Mouse (Mus musculus): Measurements from ENCODE around the gene Cnksr3. TPM values are rescaled to one million over a fixed set of nuclear protein-coding genes. Genes with fewer than 3 reads are reported as not detected.

Gene Cnksr3
- polyA plus RNA-seq, 1 experiment = 5.3 TPM

- Histone ChIP-seq H3K4me1 (ENCODE audit: control insufficient read depth, insufficient read depth, low read length) (no peaks in the 10 kb centered on the region), H3K27ac (ENCODE audit: control insufficient read depth, insufficient read depth, low read depth, low read length) (no peak overlapping the region), H3K4me3 (ENCODE audit: control insufficient read depth, low read depth, low read length) (no peak overlapping the region), H3K27me3 (ENCODE audit: control insufficient read depth, insufficient read depth, low read length) (no peaks in the 10 kb centered on the region), H3K36me3 (ENCODE audit: control insufficient read depth, insufficient read depth, low read length) (no peaks in the 10 kb centered on the region)
- TF ChIP-seq POLR2A (IDR thresholded peaks at IDR 0.05; ENCODE audit: control insufficient read depth, low read depth, low read length) = no peak
- TF ChIP-seq CTCF (IDR thresholded peaks at IDR 0.05; ENCODE audit: control insufficient read depth, insufficient read depth, insufficient replicate concordance, low read depth, low read length) = no peak
These were observed 94.3 kb downstream of the Cnksr3 start for GRCm38 (mm10) chr10:7117785-7118184.

GRCm38 (mm10) chr10:7114796-7115195 lies 97.2 kb downstream of the Cnksr3 start:
- no peaks in the 10 kb centered on the region for H3K36me3 ChIP-seq (ENCODE audit: control insufficient read depth, insufficient read depth, low read length)
- no peaks in the 10 kb centered on the region for H3K27me3 ChIP-seq (ENCODE audit: control insufficient read depth, insufficient read depth, low read length)
- TF ChIP-seq POLR2A (IDR thresholded peaks at IDR 0.05; ENCODE audit: control insufficient read depth, low read depth, low read length) (no peak), CTCF (IDR thresholded peaks at IDR 0.05; ENCODE audit: control insufficient read depth, insufficient read depth, insufficient replicate concordance, low read depth, low read length) (no peak)
- no peak overlapping the region for H3K4me3 ChIP-seq (ENCODE audit: control insufficient read depth, low read depth, low read length)
- H3K4me1 ChIP-seq (ENCODE audit: control insufficient read depth, insufficient read depth, low read length) = no peaks in the 10 kb centered on the region
- no peak overlapping the region for H3K27ac ChIP-seq (ENCODE audit: control insufficient read depth, insufficient read depth, low read depth, low read length)

DNA sequence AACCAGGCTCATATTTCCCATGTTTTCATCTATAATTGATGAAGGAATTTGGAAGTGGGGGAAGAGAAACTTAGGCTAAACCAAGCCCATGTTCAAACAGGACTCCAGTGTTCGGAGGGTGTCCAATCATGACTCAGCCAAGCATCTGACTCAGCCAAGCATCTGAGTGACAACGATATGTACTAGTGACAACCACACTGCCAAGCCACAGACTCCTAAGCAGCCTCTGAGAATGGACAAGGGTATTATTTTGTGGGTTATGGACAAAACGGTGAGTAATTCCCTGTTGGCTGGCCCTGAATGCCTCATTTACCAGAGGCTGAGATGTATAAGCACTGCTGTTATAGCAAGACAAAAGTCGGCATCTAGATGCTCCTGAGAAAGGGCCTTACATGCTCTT lies 98.3 kb downstream of the Cnksr3 start:
- no peaks in the 10 kb centered on the region for H3K27me3 ChIP-seq (ENCODE audit: control insufficient read depth, insufficient read depth, low read length)
- no peak overlapping the region for H3K27ac ChIP-seq (ENCODE audit: control insufficient read depth, insufficient read depth, low read depth, low read length)
- no peak overlapping the region for H3K4me3 ChIP-seq (ENCODE audit: control insufficient read depth, low read depth, low read length)
- no peaks in the 10 kb centered on the region for H3K4me1 ChIP-seq (ENCODE audit: control insufficient read depth, insufficient read depth, low read length)
- no peak for TF ChIP-seq CTCF (IDR thresholded peaks at IDR 0.05; ENCODE audit: control insufficient read depth, insufficient read depth, insufficient replicate concordance, low read depth, low read length)
- no peak for TF ChIP-seq POLR2A (IDR thresholded peaks at IDR 0.05; ENCODE audit: control insufficient read depth, low read depth, low read length)
- no peaks in the 10 kb centered on the region for H3K36me3 ChIP-seq (ENCODE audit: control insufficient read depth, insufficient read depth, low read length)

- TF ChIP-seq POLR2A (IDR thresholded peaks at IDR 0.05; ENCODE audit: control insufficient read depth, low read depth, low read length) (no peak), CTCF (IDR thresholded peaks at IDR 0.05; ENCODE audit: control insufficient read depth, insufficient read depth, insufficient replicate concordance, low read depth, low read length) (no peak)
- Histone ChIP-seq H3K4me1 (ENCODE audit: control insufficient read depth, insufficient read depth, low read length) (no peaks in the 10 kb centered on the region), H3K36me3 (ENCODE audit: control insufficient read depth, insufficient read depth, low read length) (no peaks in the 10 kb centered on the region), H3K27ac (ENCODE audit: control insufficient read depth, insufficient read depth, low read depth, low read length) (no peak overlapping the region), H3K4me3 (ENCODE audit: control insufficient read depth, low read depth, low read length) (no peak overlapping the region), H3K27me3 (ENCODE audit: control insufficient read depth, insufficient read depth, low read length) (no peaks in the 10 kb centered on the region)
These were observed 98.9 kb downstream of the Cnksr3 start for GRCm38 (mm10) chr10:7113144-7113543.

- Histone ChIP-seq H3K4me1 (ENCODE audit: control insufficient read depth, insufficient read depth, low read length) (no peaks in the 10 kb centered on the region), H3K27me3 (ENCODE audit: control insufficient read depth, insufficient read depth, low read length) (no peaks in the 10 kb centered on the region), H3K36me3 (ENCODE audit: control insufficient read depth, insufficient read depth, low read length) (no peaks in the 10 kb centered on the region), H3K27ac (ENCODE audit: control insufficient read depth, insufficient read depth, low read depth, low read length) (no peak overlapping the region), H3K4me3 (ENCODE audit: control insufficient read depth, low read depth, low read length) (no peak overlapping the region)
- TF ChIP-seq CTCF (IDR thresholded peaks at IDR 0.05; ENCODE audit: control insufficient read depth, insufficient read depth, insufficient replicate concordance, low read depth, low read length) = no peak
- no peak for TF ChIP-seq POLR2A (IDR thresholded peaks at IDR 0.05; ENCODE audit: control insufficient read depth, low read depth, low read length)
These were observed 100.5 kb downstream of the Cnksr3 start for GRCm38 (mm10) chr10:7111462-7112000.

DNA sequence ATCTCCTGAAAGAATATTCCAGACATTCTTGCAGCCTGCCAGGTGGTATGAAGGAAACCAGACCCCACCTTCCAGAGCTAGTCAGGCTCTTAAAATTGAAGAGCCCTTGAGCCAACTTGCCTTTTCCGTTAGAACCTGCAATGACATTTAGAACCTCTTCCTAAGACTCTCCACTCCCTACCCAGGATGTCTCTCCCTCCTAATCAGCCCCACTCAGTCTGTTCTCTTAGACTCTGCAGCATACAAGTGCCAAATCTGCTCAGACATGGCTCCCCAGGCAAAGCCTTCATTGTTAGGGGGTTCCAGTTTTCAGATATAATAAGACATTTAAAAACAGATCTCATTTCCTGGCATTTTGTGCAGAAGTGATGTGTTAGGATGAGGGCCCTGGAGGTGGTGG lies 108.2 kb downstream of the Cnksr3 start:
- Histone ChIP-seq H3K4me1 (ENCODE audit: control insufficient read depth, insufficient read depth, low read length) (no peaks in the 10 kb centered on the region), H3K4me3 (ENCODE audit: control insufficient read depth, low read depth, low read length) (no peak overlapping the region), H3K36me3 (ENCODE audit: control insufficient read depth, insufficient read depth, low read length) (no peaks in the 10 kb centered on the region), H3K27me3 (ENCODE audit: control insufficient read depth, insufficient read depth, low read length) (no peaks in the 10 kb centered on the region), H3K27ac (ENCODE audit: control insufficient read depth, insufficient read depth, low read depth, low read length) (no peak overlapping the region)
- no peak for TF ChIP-seq CTCF (IDR thresholded peaks at IDR 0.05; ENCODE audit: control insufficient read depth, insufficient read depth, insufficient replicate concordance, low read depth, low read length)

GRCm38 (mm10) chr10:7077971-7078370 lies 134.1 kb downstream of the Cnksr3 start:
- Histone ChIP-seq H3K36me3 (ENCODE audit: control insufficient read depth, insufficient read depth, low read length) (no peaks in the 10 kb centered on the region), H3K4me3 (ENCODE audit: control insufficient read depth, low read depth, low read length) (no peak overlapping the region), H3K27me3 (ENCODE audit: control insufficient read depth, insufficient read depth, low read length) (no peaks in the 10 kb centered on the region), H3K4me1 (ENCODE audit: control insufficient read depth, insufficient read depth, low read length) (peaks cover 4% of the 10 kb centered on the region; the same call in 1 of the 2 replicates), H3K27ac (ENCODE audit: control insufficient read depth, insufficient read depth, low read depth, low read length) (no peak overlapping the region)
- no peak for TF ChIP-seq POLR2A (IDR thresholded peaks at IDR 0.05; ENCODE audit: control insufficient read depth, low read depth, low read length)
- TF ChIP-seq CTCF (IDR thresholded peaks at IDR 0.05; ENCODE audit: control insufficient read depth, insufficient read depth, insufficient replicate concordance, low read depth, low read length) = no peak

DNA sequence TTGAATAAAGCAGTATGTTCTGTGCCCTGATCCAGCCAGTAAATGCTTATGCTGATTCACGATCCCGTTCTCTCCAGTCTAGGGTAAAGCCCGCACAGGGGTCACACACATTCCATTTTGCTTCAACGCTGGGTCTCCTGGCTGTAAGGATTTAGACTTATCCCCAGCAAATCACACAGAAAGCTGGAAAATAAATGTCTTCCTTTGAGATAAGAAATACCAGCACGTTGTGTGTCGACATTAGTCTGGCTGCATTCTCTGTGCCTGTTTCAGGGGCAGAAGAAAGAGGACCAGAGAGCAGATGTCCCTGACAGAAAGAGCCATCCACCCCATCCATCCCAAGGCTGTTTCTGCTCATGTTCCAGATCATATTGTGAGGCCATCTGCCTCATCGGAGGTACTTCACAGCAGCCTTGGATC lies 134.6 kb downstream of the Cnksr3 start:
- Histone ChIP-seq H3K27me3 (ENCODE audit: control insufficient read depth, insufficient read depth, low read length) (no peaks in the 10 kb centered on the region), H3K27ac (ENCODE audit: control insufficient read depth, insufficient read depth, low read depth, low read length) (no peak overlapping the region), H3K4me3 (ENCODE audit: control insufficient read depth, low read depth, low read length) (no peak overlapping the region), H3K4me1 (ENCODE audit: control insufficient read depth, insufficient read depth, low read length) (peaks cover 4% of the 10 kb centered on the region; the same call in 1 of the 2 replicates), H3K36me3 (ENCODE audit: control insufficient read depth, insufficient read depth, low read length) (no peaks in the 10 kb centered on the region)
- TF ChIP-seq CTCF (IDR thresholded peaks at IDR 0.05; ENCODE audit: control insufficient read depth, insufficient read depth, insufficient replicate concordance, low read depth, low read length) (no peak), POLR2A (IDR thresholded peaks at IDR 0.05; ENCODE audit: control insufficient read depth, low read depth, low read length) (no peak)
